9 mouse cellular contexts compared by ENCODE assay signal in genomic region chr5:82966180-82966579, GRCm38 (mm10).
A peak's percentile ranks its signal among the peaks of the same experiment; 100 is the strongest.
DNase-seq lines count a peak whose midpoint lies in the region; ATAC-seq and TF ChIP-seq lines count a peak whose summit lies in the region.
"Had no signal": no experiment of that assay in that cellular context is flagged by ENCODE, and none has a peak within 500 bp of the region (broad histone marks: within the 10 kb centered on the region; RNA-seq: fewer than 3 reads in every experiment).

No protein-coding gene starts in this region.

- DNase-seq in heart, adult 18-20 months: peak; percentile 67 to 80
- DNase-seq in cerebellum, adult 2 months: peak; percentile 84 to 96
- peak; percentile 68 for DNase-seq in gastrocnemius, postnatal 25 days
- peak; percentile 5 to 24 for DNase-seq in left cerebral cortex, postnatal 36 days (ENCODE audit: low spot score in 2 of 2)
- peak; percentile 64 for DNase-seq in retina, postnatal 1 day
- no peak for DNase-seq in thymus, postnatal 10 days (ENCODE audit: low spot score in 2 of 2)

- H3K4me3 ChIP-seq in heart, embryonic 11.5 days (ENCODE audit: low read depth, low read length): no peak overlapping the region
- H3K4me3 ChIP-seq in cerebellum, adult 2 months (replicated peaks; ENCODE audit: insufficient read depth, low read depth, low read length): no peak overlapping the region

- no peak overlapping the region for H3K9ac ChIP-seq in heart, embryonic 11.5 days (ENCODE audit: low read depth, low read length)

- H3K36me3 ChIP-seq in heart, embryonic 11.5 days (ENCODE audit: control insufficient read depth, insufficient read depth, low read length): no peaks in the 10 kb centered on the region

- no peak for TF ChIP-seq CTCF in cerebellum, adult 2 months (IDR thresholded peaks at IDR 0.05; ENCODE audit: borderline replicate concordance, insufficient read depth, low read depth, low read length)

- no peaks in the 10 kb centered on the region for H3K4me1 ChIP-seq in heart, embryonic 11.5 days (ENCODE audit: control insufficient read depth, insufficient read depth, low read length)
- H3K4me1 ChIP-seq in cerebellum, adult 2 months (ENCODE audit: control insufficient read depth, insufficient read depth, low read length): no peaks in the 10 kb centered on the region

- H3K4me2 ChIP-seq in heart, embryonic 11.5 days: no peak overlapping the region

- intact Hi-C loops in left cerebral cortex, postnatal 36 days (cut with DNase I): no loop called here

- H3K27ac ChIP-seq in heart, embryonic 11.5 days (ENCODE audit: low read depth, low read length): no peak overlapping the region
- H3K27ac ChIP-seq in cerebellum, adult 2 months (ENCODE audit: insufficient read depth, low read length): no peak overlapping the region

- no peaks in the 10 kb centered on the region for H3K27me3 ChIP-seq in heart, embryonic 11.5 days (ENCODE audit: control insufficient read depth, insufficient read depth, low read length)
- H3K27me3 ChIP-seq in cerebellum, adult 2 months (ENCODE audit: control insufficient read depth, insufficient read depth, low read length): no peaks in the 10 kb centered on the region; the same call in 1 of the 2 replicates
- H3K27me3 ChIP-seq: CH12.LX had no signal

- no peaks in the 10 kb centered on the region for H3K9me3 ChIP-seq in heart, embryonic 11.5 days (replicated peaks; ENCODE audit: control insufficient read depth, low read length)

- TF ChIP-seq POLR2A in cerebellum, adult 2 months (IDR thresholded peaks at IDR 0.05; ENCODE audit: borderline replicate concordance, insufficient read depth, low read length): no peak

- no peak for ATAC-seq in heart, embryonic 11.5 days (replicated peaks; ENCODE audit: insufficient number of reproducible peaks, low FRiP score, low TSS enrichment)
- ATAC-seq in megakaryocyte-erythroid progenitor cell, adult 5-6 weeks (replicated peaks; ENCODE audit: low FRiP score, low TSS enrichment, poor library complexity, severe bottlenecking): no peak

- WGBS in heart, embryonic 11.5 days (ENCODE audit: insufficient replicate concordance): 66% methylated on average over 5 of the region's 5 CpGs
- 6% methylated on average over 5 of the region's 5 CpGs for WGBS in cerebellum, adult 2 months

Comparison
In these comparisons a context has a peak if more than half of its experiments do, and no peak if none do; other contexts are left out.
1. DNase-seq: peak in heart, adult 18-20 months (2 of 2), cerebellum, adult 2 months (2 of 2), gastrocnemius, postnatal 25 days (single experiment), left cerebral cortex, postnatal 36 days (2 of 2) and retina, postnatal 1 day (single experiment); none in thymus, postnatal 10 days (0 of 2).